Mouse (Mus musculus) thymus, postnatal 10 days (tissue): ENCODE data around the gene Itga3.

Experiments used
- DNase-seq, 2 experiments: peaks; one replicate each; pipeline ENCODE4 v3.0.0; 2021; ENCODE audit warnings: low spot score in 2 of 2

Itga3 gene

GRCm38 (mm10) chr11:95004136-95004936 is 72.3 kb downstream of the Itga3 start:
- DNase-seq, result no peak

- no peak for DNase-seq
Observed at GRCm38 (mm10) chr11:95002705-95003104, 73.9 kb downstream of the Itga3 start.

- DNase-seq, result no peak
Observed at GRCm38 (mm10) chr11:95001584-95002347, 74.8 kb downstream of the Itga3 start.

GRCm38 (mm10) chr11:95001058-95001457 is 75.5 kb downstream of the Itga3 start:
- DNase-seq, result peak; percentile 61 to 72

- DNase-seq, result peak; percentile 70 to 73
Observed at GRCm38 (mm10) chr11:95000548-95000947, 76.1 kb downstream of the Itga3 start.

GRCm38 (mm10) chr11:95000128-95000527 is 76.5 kb downstream of the Itga3 start:
- no peak for DNase-seq

- peak; percentile 97 for DNase-seq
Observed at GRCm38 (mm10) chr11:94998041-94998531, 78.5 kb downstream of the Itga3 start.

GRCm38 (mm10) chr11:94997596-94997995 is 79.0 kb downstream of the Itga3 start:
- DNase-seq, result no peak

GRCm38 (mm10) chr11:94996984-94997383 is 79.6 kb downstream of the Itga3 start:
- DNase-seq, result no peak

- no peak for DNase-seq
Observed at GRCm38 (mm10) chr11:94996101-94996500, 80.5 kb downstream of the Itga3 start.

GRCm38 (mm10) chr11:94994947-94995772 is 81.4 kb downstream of the Itga3 start:
- no peak for DNase-seq
